Mouse (Mus musculus): Measurements from ENCODE around the gene Fam229a.
"Not testable (repeated sequence)": the region's sequence is repeated elsewhere in the genome, so short reads cannot be mapped to it uniquely, and the experiment has no call there.

Fam229a gene

DNA sequence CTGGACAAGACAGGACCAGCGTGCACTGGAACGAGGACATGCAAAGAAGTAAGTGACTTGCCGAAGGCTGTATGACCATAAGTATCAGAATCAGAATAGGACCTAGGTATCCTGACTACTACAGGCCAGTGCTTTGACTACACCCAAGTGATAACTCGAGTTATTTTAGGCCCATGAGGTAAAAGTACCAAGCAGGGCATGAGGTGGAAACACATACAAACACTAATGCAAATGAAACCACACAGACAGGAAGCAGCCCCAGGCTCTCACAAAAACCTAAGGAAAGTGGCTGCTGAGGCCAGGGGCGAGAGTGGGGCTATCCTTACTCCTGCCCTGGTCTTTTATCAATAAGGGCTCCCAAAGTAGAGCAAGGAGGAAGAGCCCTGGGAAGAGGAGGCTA lies 34.3 kb downstream of the Fam229a start:
- no peak for TF ChIP-seq POU5F1 (IDR thresholded peaks at IDR 0.05; ENCODE audit: borderline replicate concordance, low read length)
- no peak for TF ChIP-seq NANOG (IDR thresholded peaks at IDR 0.05; ENCODE audit: borderline replicate concordance, low read length)
- TF ChIP-seq CTCF (conservative IDR thresholded peaks at IDR 0.05; ENCODE audit: low read length): no peak

GRCm38 (mm10) chr4:129525889-129526288 lies 34.9 kb downstream of the Fam229a start:
- peaks cover 19% of the 10 kb centered on the region for H3K4me1 ChIP-seq (replicated peaks; ENCODE audit: low read depth, low read length)
- H3K27me3 ChIP-seq (ENCODE audit: insufficient read depth, low read length): no peaks in the 10 kb centered on the region
- TF ChIP-seq POU5F1 (IDR thresholded peaks at IDR 0.05; ENCODE audit: borderline replicate concordance, low read length) (no peak), NANOG (IDR thresholded peaks at IDR 0.05; ENCODE audit: borderline replicate concordance, low read length) (no peak), CTCF (conservative IDR thresholded peaks at IDR 0.05; ENCODE audit: low read length) (no peak)
- H3K4me3 ChIP-seq (replicated peaks; ENCODE audit: low read length): no peak overlapping the region
- H3K9me3 ChIP-seq (ENCODE audit: low read length): no peaks in the 10 kb centered on the region
- peaks cover 84% of the 10 kb centered on the region for H3K36me3 ChIP-seq (ENCODE audit: insufficient read depth, low read length)

More for the DNA sequence above, 34.3 kb downstream of the Fam229a start:
- H3K4me1 ChIP-seq (replicated peaks; ENCODE audit: low read depth, low read length): peaks cover 19% of the 10 kb centered on the region
- no peak overlapping the region for H3K4me3 ChIP-seq (replicated peaks; ENCODE audit: low read length)
- H3K36me3 ChIP-seq (ENCODE audit: insufficient read depth, low read length): peaks cover 83% of the 10 kb centered on the region
- no peaks in the 10 kb centered on the region for H3K27me3 ChIP-seq (ENCODE audit: insufficient read depth, low read length)
- H3K9me3 ChIP-seq (ENCODE audit: low read length): no peaks in the 10 kb centered on the region

DNA sequence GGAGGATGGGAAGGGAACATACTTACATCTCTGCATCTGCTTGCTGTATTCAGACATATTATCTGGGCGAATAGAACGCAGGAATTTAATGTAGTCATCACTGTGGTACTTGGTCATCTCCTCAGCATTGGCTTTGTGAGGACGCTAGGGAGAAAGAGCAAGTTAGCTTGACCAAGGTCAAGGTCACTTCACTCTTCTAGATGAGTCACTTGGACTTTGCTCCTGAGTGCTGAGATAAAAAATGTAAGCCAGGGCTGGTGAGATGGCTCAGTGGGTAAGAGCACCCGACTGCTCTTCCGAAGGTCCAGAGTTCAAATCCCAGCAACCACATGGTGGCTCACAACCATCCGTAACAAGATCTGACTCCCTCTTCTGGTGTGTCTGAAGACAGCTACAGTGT lies 37.9 kb downstream of the Fam229a start:
- not testable (repeated sequence) for H3K4me3 ChIP-seq (replicated peaks; ENCODE audit: low read length); H3K27me3 ChIP-seq (ENCODE audit: insufficient read depth, low read length); H3K9me3 ChIP-seq (ENCODE audit: low read length)
- peaks cover 79% of the 10 kb centered on the region for H3K36me3 ChIP-seq (ENCODE audit: insufficient read depth, low read length)
- peaks cover 30% of the 10 kb centered on the region for H3K4me1 ChIP-seq (replicated peaks; ENCODE audit: low read depth, low read length)

GRCm38 (mm10) chr4:129540012-129540411 lies 49.0 kb downstream of the Fam229a start:
- no peak overlapping the region; the same call in 1 of the 2 replicates for H3K4me3 ChIP-seq (replicated peaks; ENCODE audit: low read length)
- H3K9me3 ChIP-seq (ENCODE audit: low read length): no peaks in the 10 kb centered on the region
- H3K4me1 ChIP-seq (replicated peaks; ENCODE audit: low read depth, low read length): peaks cover 71% of the 10 kb centered on the region
- H3K36me3 ChIP-seq (ENCODE audit: insufficient read depth, low read length): peaks cover 57% of the 10 kb centered on the region
- no peak for TF ChIP-seq POU5F1 (IDR thresholded peaks at IDR 0.05; ENCODE audit: borderline replicate concordance, low read length)
- no peak for TF ChIP-seq NANOG (IDR thresholded peaks at IDR 0.05; ENCODE audit: borderline replicate concordance, low read length)
- TF ChIP-seq CTCF (conservative IDR thresholded peaks at IDR 0.05; ENCODE audit: low read length): peak; percentile 72
- no peaks in the 10 kb centered on the region for H3K27me3 ChIP-seq (ENCODE audit: insufficient read depth, low read length)
